Mouse (Mus musculus) erythroblast, embryonic 14.5 days (primary cell): Measurements from ENCODE around the gene St3gal5.

Experiments used
- GATA1 ChIP-seq: IDR thresholded peaks from 2 replicates; pipeline ENCODE4 v1.6.1; 2012; ENCODE audit warnings: low read length, inconsistent platforms, mixed read lengths
- TAL1 ChIP-seq: IDR thresholded peaks from 3 replicates; pipeline ENCODE4 v1.6.1; 2012; ENCODE audit warnings: low read length, inconsistent platforms, mixed read lengths

GRCm38 (mm10) chr6:72110577-72110976 lies 13.2 kb downstream of the St3gal5 start:
- TF ChIP-seq GATA1 (no peak), TAL1 (no peak)
